23 mouse cellular contexts compared by ENCODE assay signal in the genomic region with DNA sequence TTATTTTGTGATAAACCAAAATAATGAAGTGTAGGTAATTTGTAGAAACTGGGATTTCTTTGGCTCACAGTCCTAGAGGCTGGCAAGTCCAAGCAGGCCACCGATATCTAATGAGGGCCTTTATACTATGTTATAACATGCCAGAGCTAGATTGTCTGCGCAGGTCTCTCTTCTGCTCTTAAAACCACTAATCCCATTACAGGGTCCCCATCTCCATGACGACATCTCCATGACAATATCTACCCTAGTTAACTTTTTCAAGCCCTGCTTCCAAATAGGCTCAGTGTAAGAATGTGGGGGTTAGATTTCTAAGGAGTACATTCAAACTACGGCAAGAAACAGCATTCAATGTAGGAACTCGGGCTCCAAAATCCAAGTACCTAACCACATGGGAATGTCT.
A peak's percentile ranks its signal among the peaks of the same experiment; 100 is the strongest.
DNase-seq lines count a peak whose midpoint lies in the region; ATAC-seq lines count a peak whose summit lies in the region.
"Had no signal": no experiment of that assay in that cellular context is flagged by ENCODE, and none has a peak within 500 bp of the region (broad histone marks: within the 10 kb centered on the region; RNA-seq: fewer than 3 reads in every experiment).

No protein-coding gene starts in this region.

- WGBS in embryonic facial prominence, embryonic 13.5 days = 56% methylated on average over 5 of the region's 5 CpGs
- WGBS in forebrain, embryonic 15.5 days = 4% methylated on average over 5 of the region's 5 CpGs
- WGBS in midbrain, embryonic 14.5 days = 13% methylated on average over 5 of the region's 5 CpGs
- WGBS in kidney, embryonic 14.5 days = 87% methylated on average over 5 of the region's 5 CpGs

- peaks cover 35% of the 10 kb centered on the region for H3K4me1 ChIP-seq in embryonic facial prominence, embryonic 13.5 days
- H3K4me1 ChIP-seq in forebrain, embryonic 15.5 days = peaks cover 49% of the 10 kb centered on the region
- peaks cover 55% of the 10 kb centered on the region for H3K4me1 ChIP-seq in midbrain, embryonic 14.5 days (ENCODE audit: control insufficient read depth, insufficient read depth, low read length)
- no peaks in the 10 kb centered on the region for H3K4me1 ChIP-seq in kidney, embryonic 14.5 days (ENCODE audit: control insufficient read depth, insufficient read depth, low read length)
- H3K4me1 ChIP-seq: megakaryocyte, embryonic 14.5 days had no signal

- DNase-seq in R1 (ENCODE audit: low read depth, low spot score) = peak; percentile 3
- peak; percentile 63 for DNase-seq in midbrain, embryonic 14.5 days
- no peak for DNase-seq in heart, adult 11 months
- DNase-seq in thymus, postnatal 14 days = no peak
- DNase-seq: adrenal gland, postnatal 10 days; B cell, adult 2 months; cerebellum, adult 11 months; cerebellum, postnatal 10 days; gastrocnemius, postnatal 36 days; lung, adult 18-20 months; lung, postnatal 14 days; thymus, postnatal 4 days had no signal

- H3K4me3 ChIP-seq in embryonic facial prominence, embryonic 13.5 days = no peak overlapping the region
- no peak overlapping the region for H3K4me3 ChIP-seq in forebrain, embryonic 15.5 days
- no peak overlapping the region for H3K4me3 ChIP-seq in midbrain, embryonic 14.5 days (replicated peaks; ENCODE audit: low read depth, low read length)
- H3K4me3 ChIP-seq in kidney, embryonic 14.5 days (ENCODE audit: low read length) = no peak overlapping the region
- H3K4me3 ChIP-seq: embryonic facial prominence, embryonic 15.5 days; heart, embryonic 10.5 days; hindbrain, embryonic 10.5 days; megakaryocyte, embryonic 14.5 days; myocyte had no signal

- H3K27me3 ChIP-seq in embryonic facial prominence, embryonic 13.5 days = no peaks in the 10 kb centered on the region
- no peaks in the 10 kb centered on the region for H3K27me3 ChIP-seq in forebrain, embryonic 15.5 days
- no peaks in the 10 kb centered on the region for H3K27me3 ChIP-seq in midbrain, embryonic 14.5 days (ENCODE audit: control insufficient read depth, insufficient read depth, low read length)
- H3K27me3 ChIP-seq in kidney, embryonic 14.5 days (ENCODE audit: control insufficient read depth, insufficient read depth, low read length) = no peaks in the 10 kb centered on the region
- H3K27me3 ChIP-seq: embryonic facial prominence, embryonic 15.5 days had no signal

- no peaks in the 10 kb centered on the region for H3K9me3 ChIP-seq in embryonic facial prominence, embryonic 13.5 days
- H3K9me3 ChIP-seq in forebrain, embryonic 15.5 days = no peaks in the 10 kb centered on the region
- H3K9me3 ChIP-seq in midbrain, embryonic 14.5 days (ENCODE audit: control insufficient read depth, low read length) = no peaks in the 10 kb centered on the region
- H3K9me3 ChIP-seq in kidney, embryonic 14.5 days (ENCODE audit: control insufficient read depth, low read length) = no peaks in the 10 kb centered on the region
- H3K9me3 ChIP-seq: embryonic facial prominence, embryonic 15.5 days; heart, embryonic 10.5 days; hindbrain, embryonic 10.5 days; megakaryocyte, embryonic 14.5 days had no signal

- no peak overlapping the region for H3K9ac ChIP-seq in embryonic facial prominence, embryonic 13.5 days
- no peak overlapping the region for H3K9ac ChIP-seq in forebrain, embryonic 15.5 days (replicated peaks)
- no peak overlapping the region for H3K9ac ChIP-seq in midbrain, embryonic 14.5 days (replicated peaks; ENCODE audit: low read length)
- H3K9ac ChIP-seq in kidney, embryonic 14.5 days (ENCODE audit: low read depth, low read length) = no peak overlapping the region
- H3K9ac ChIP-seq: embryonic facial prominence, embryonic 15.5 days had no signal

- peak; percentile 52; the same call in 1 of the 2 replicates for ATAC-seq in embryonic facial prominence, embryonic 13.5 days (ENCODE audit: insufficient number of reproducible peaks, insufficient read depth, low FRiP score, low TSS enrichment, low read depth)
- ATAC-seq in forebrain, embryonic 15.5 days (replicated peaks) = peak; percentile 80
- no peak for ATAC-seq in midbrain, embryonic 14.5 days (ENCODE audit: low FRiP score, low TSS enrichment)
- ATAC-seq in kidney, embryonic 14.5 days (ENCODE audit: low FRiP score, low TSS enrichment) = no peak
- ATAC-seq: hindbrain, postnatal 0 days; intestine, postnatal 0 days had no signal

- H3K36me3 ChIP-seq in embryonic facial prominence, embryonic 13.5 days = no peaks in the 10 kb centered on the region
- no peaks in the 10 kb centered on the region for H3K36me3 ChIP-seq in forebrain, embryonic 15.5 days
- no peaks in the 10 kb centered on the region for H3K36me3 ChIP-seq in midbrain, embryonic 14.5 days (ENCODE audit: control insufficient read depth, insufficient read depth, low read length)
- H3K36me3 ChIP-seq in kidney, embryonic 14.5 days (ENCODE audit: control insufficient read depth, insufficient read depth, low read length) = no peaks in the 10 kb centered on the region
- H3K36me3 ChIP-seq: embryonic facial prominence, embryonic 15.5 days; heart, embryonic 10.5 days; hindbrain, embryonic 10.5 days had no signal

- no peak overlapping the region for H3K4me2 ChIP-seq in embryonic facial prominence, embryonic 13.5 days
- no peak overlapping the region for H3K4me2 ChIP-seq in forebrain, embryonic 15.5 days (replicated peaks)
- H3K4me2 ChIP-seq in midbrain, embryonic 14.5 days (ENCODE audit: low read length) = no peak overlapping the region
- H3K4me2 ChIP-seq in kidney, embryonic 14.5 days (replicated peaks; ENCODE audit: low read depth, low read length) = no peak overlapping the region
- H3K4me2 ChIP-seq: embryonic facial prominence, embryonic 15.5 days; liver, embryonic 11.5 days had no signal

- H3K27ac ChIP-seq in embryonic facial prominence, embryonic 13.5 days = no peak overlapping the region
- no peak overlapping the region for H3K27ac ChIP-seq in forebrain, embryonic 15.5 days (replicated peaks)
- no peak overlapping the region for H3K27ac ChIP-seq in midbrain, embryonic 14.5 days (replicated peaks; ENCODE audit: low read depth, low read length)
- H3K27ac ChIP-seq in kidney, embryonic 14.5 days (ENCODE audit: low read depth, low read length) = no peak overlapping the region
- H3K27ac ChIP-seq: embryonic facial prominence, embryonic 15.5 days; heart, embryonic 10.5 days; hindbrain, postnatal 0 days had no signal

Comparison
In these comparisons a context has a peak if more than half of its experiments do, and no peak if none do; other contexts are left out.
1. DNase-seq: peak in R1 (single experiment) and midbrain, embryonic 14.5 days (single experiment); none in heart, adult 11 months (single experiment) and thymus, postnatal 14 days (single experiment).
2. ATAC-seq: peak in embryonic facial prominence, embryonic 13.5 days (single experiment) and forebrain, embryonic 15.5 days (single experiment); none in midbrain, embryonic 14.5 days (single experiment) and kidney, embryonic 14.5 days (single experiment).